Mouse (Mus musculus): ENCODE results near the gene Slc1a7. TPM values are rescaled to one million over a fixed set of nuclear protein-coding genes. Genes with fewer than 3 reads are reported as not detected.

Slc1a7 gene
- total and polyA plus RNA-seq, 2 experiments from 2014 or later, result 0.10 TPM; not detected in 1

- H3K27me3 ChIP-seq (ENCODE audit: insufficient read depth, low read length), result no peaks in the 10 kb centered on the region
- no peak overlapping the region for H3K27ac ChIP-seq (ENCODE audit: low read depth, low read length)
- H3K4me3 ChIP-seq (ENCODE audit: low read depth, low read length), result no peak overlapping the region
- no peaks in the 10 kb centered on the region for H3K4me1 ChIP-seq (ENCODE audit: insufficient read depth)
- H3K9me3 ChIP-seq (ENCODE audit: low read length), result no peaks in the 10 kb centered on the region
- WGBS, result 84% methylated on average over 4 of the region's 4 CpGs
- TF ChIP-seq CTCF (IDR thresholded peaks at IDR 0.05; ENCODE audit: low read depth), result no peak
- H3K9ac ChIP-seq, result no peak overlapping the region
- H3K4me2 ChIP-seq (ENCODE audit: low read depth), result no peak overlapping the region
- ATAC-seq, result no peak
- DNase-seq, result no peak
- H3K36me3 ChIP-seq (ENCODE audit: insufficient read depth), result no peaks in the 10 kb centered on the region
Observed at GRCm38 (mm10) chr4:107949918-107950317, 18.2 kb upstream of the Slc1a7 start.

DNA sequence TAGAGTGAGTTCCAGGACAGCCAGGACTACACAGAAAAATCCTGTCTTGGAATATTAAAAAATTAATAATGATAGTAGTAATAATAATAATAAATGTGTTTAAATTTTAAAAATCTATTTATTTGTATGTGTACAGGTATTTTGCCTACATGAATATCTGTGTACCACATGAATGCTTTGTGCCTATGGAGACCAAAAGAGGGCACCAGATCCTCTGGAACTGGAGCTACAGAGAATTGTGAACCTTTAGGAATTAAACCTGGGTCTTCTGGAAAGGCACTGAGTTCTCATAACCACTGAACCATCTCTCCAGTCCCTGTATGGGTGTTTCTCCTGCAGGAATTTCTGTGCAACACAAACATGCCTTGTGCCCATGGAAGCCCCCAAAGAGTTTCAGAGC is 15.3 kb upstream of the Slc1a7 start:
- H3K9me3 ChIP-seq (ENCODE audit: low read length), result no peaks in the 10 kb centered on the region
- H3K9ac ChIP-seq, result no peak overlapping the region
- no peak for DNase-seq
- H3K4me2 ChIP-seq (ENCODE audit: low read depth), result no peak overlapping the region
- no peak overlapping the region for H3K27ac ChIP-seq (ENCODE audit: low read depth, low read length)
- H3K4me3 ChIP-seq (ENCODE audit: low read depth, low read length), result no peak overlapping the region
- peak; percentile 54 for TF ChIP-seq CTCF (IDR thresholded peaks at IDR 0.05; ENCODE audit: low read depth)
- no peak for ATAC-seq
- no peaks in the 10 kb centered on the region for H3K4me1 ChIP-seq (ENCODE audit: insufficient read depth)
- no peaks in the 10 kb centered on the region for H3K27me3 ChIP-seq (ENCODE audit: insufficient read depth, low read length)
- H3K36me3 ChIP-seq (ENCODE audit: insufficient read depth), result no peaks in the 10 kb centered on the region

GRCm38 (mm10) chr4:107955691-107956090 is 12.4 kb upstream of the Slc1a7 start:
- Histone ChIP-seq H3K36me3 (ENCODE audit: insufficient read depth) (no peaks in the 10 kb centered on the region), H3K4me1 (ENCODE audit: insufficient read depth) (no peaks in the 10 kb centered on the region), H3K27ac (ENCODE audit: low read depth, low read length) (no peak overlapping the region), H3K4me2 (ENCODE audit: low read depth) (no peak overlapping the region), H3K4me3 (ENCODE audit: low read depth, low read length) (no peak overlapping the region), H3K9ac (no peak overlapping the region), H3K27me3 (ENCODE audit: insufficient read depth, low read length) (no peaks in the 10 kb centered on the region), H3K9me3 (ENCODE audit: low read length) (no peaks in the 10 kb centered on the region)
- TF ChIP-seq CTCF (IDR thresholded peaks at IDR 0.05; ENCODE audit: low read depth), result no peak
- ATAC-seq (no peak), DNase-seq (no peak)
- 26% methylated on average over 5 of the region's 5 CpGs for WGBS

GRCm38 (mm10) chr4:107958487-107958886 is 9.6 kb upstream of the Slc1a7 start:
- Histone ChIP-seq H3K4me3 (ENCODE audit: low read depth, low read length) (no peak overlapping the region), H3K4me1 (ENCODE audit: insufficient read depth) (no peaks in the 10 kb centered on the region), H3K36me3 (ENCODE audit: insufficient read depth) (no peaks in the 10 kb centered on the region), H3K4me2 (ENCODE audit: low read depth) (no peak overlapping the region), H3K9ac (no peak overlapping the region), H3K9me3 (ENCODE audit: low read length) (no peaks in the 10 kb centered on the region), H3K27ac (ENCODE audit: low read depth, low read length) (no peak overlapping the region), H3K27me3 (ENCODE audit: insufficient read depth, low read length) (no peaks in the 10 kb centered on the region)
- no peak for TF ChIP-seq CTCF (IDR thresholded peaks at IDR 0.05; ENCODE audit: low read depth)
- DNase-seq, result no peak
- WGBS, result 54% methylated on average over 7 of the region's 7 CpGs
- ATAC-seq, result no peak

- 46% methylated on average over 11 of the region's 11 CpGs for WGBS
Observed at GRCm38 (mm10) chr4:107962044-107962732, 5.9 kb upstream of the Slc1a7 start.

GRCm38 (mm10) chr4:107962792-107963191 is 5.3 kb upstream of the Slc1a7 start:
- no peaks in the 10 kb centered on the region for H3K4me1 ChIP-seq (ENCODE audit: insufficient read depth)
- DNase-seq, result no peak
- TF ChIP-seq CTCF (IDR thresholded peaks at IDR 0.05; ENCODE audit: low read depth), result no peak

More at GRCm38 (mm10) chr4:107962044-107962732, 5.9 kb upstream of the Slc1a7 start:
- ATAC-seq, result peak; percentile 16; the same call in 1 of the 2 replicates
- Histone ChIP-seq H3K36me3 (ENCODE audit: insufficient read depth) (no peaks in the 10 kb centered on the region), H3K4me3 (ENCODE audit: low read depth, low read length) (no peak overlapping the region), H3K9ac (no peak overlapping the region), H3K4me2 (ENCODE audit: low read depth) (no peak overlapping the region), H3K27ac (ENCODE audit: low read depth, low read length) (no peak overlapping the region), H3K27me3 (ENCODE audit: insufficient read depth, low read length) (no peaks in the 10 kb centered on the region), H3K9me3 (ENCODE audit: low read length) (no peaks in the 10 kb centered on the region), H3K4me1 (ENCODE audit: insufficient read depth) (no peaks in the 10 kb centered on the region)
- TF ChIP-seq CTCF (IDR thresholded peaks at IDR 0.05; ENCODE audit: low read depth), result no peak
- DNase-seq, result no peak

GRCm38 (mm10) chr4:107966416-107967109 is 1.6 kb upstream of the Slc1a7 start:
- no peak overlapping the region for H3K27ac ChIP-seq (ENCODE audit: low read depth, low read length)
- no peak for ATAC-seq
- H3K36me3 ChIP-seq (ENCODE audit: insufficient read depth), result no peaks in the 10 kb centered on the region
- no peaks in the 10 kb centered on the region for H3K4me1 ChIP-seq (ENCODE audit: insufficient read depth)
- DNase-seq, result no peak
- no peaks in the 10 kb centered on the region for H3K27me3 ChIP-seq (ENCODE audit: insufficient read depth, low read length)
- no peak for TF ChIP-seq CTCF (IDR thresholded peaks at IDR 0.05; ENCODE audit: low read depth)
- no peak overlapping the region for H3K9ac ChIP-seq
- H3K9me3 ChIP-seq (ENCODE audit: low read length), result no peaks in the 10 kb centered on the region
- no peak overlapping the region for H3K4me2 ChIP-seq (ENCODE audit: low read depth)
- WGBS, result 54% methylated on average over 5 of the region's 5 CpGs
- H3K4me3 ChIP-seq (ENCODE audit: low read depth, low read length), result no peak overlapping the region

More at GRCm38 (mm10) chr4:107962792-107963191, 5.3 kb upstream of the Slc1a7 start:
- Histone ChIP-seq H3K9me3 (ENCODE audit: low read length) (no peaks in the 10 kb centered on the region), H3K4me2 (ENCODE audit: low read depth) (no peak overlapping the region), H3K9ac (no peak overlapping the region), H3K27me3 (ENCODE audit: insufficient read depth, low read length) (no peaks in the 10 kb centered on the region), H3K4me3 (ENCODE audit: low read depth, low read length) (no peak overlapping the region), H3K27ac (ENCODE audit: low read depth, low read length) (no peak overlapping the region), H3K36me3 (ENCODE audit: insufficient read depth) (no peaks in the 10 kb centered on the region)
- no peak for ATAC-seq
- 57% methylated on average over 2 of the region's 2 CpGs for WGBS

Data from forebrain, postnatal 0 days (tissue).